Mouse (Mus musculus) gastrocnemius, postnatal 10 days (tissue): ENCODE data around the gene Usp47. TPM values are rescaled to one million over a fixed set of nuclear protein-coding genes. Genes with fewer than 3 reads are reported as not detected.

Experiments
- DNase-seq: peaks from one replicate; pipeline ENCODE4 v3.0.0; 2021; ENCODE audit warnings: mixed read lengths
- total RNA-seq, 2 experiments: library from RNA; stranded (reverse); gene quantifications; 2 replicates each; pipeline ENCODE4 v1.2.3; 2021

Usp47 gene
- total RNA-seq, 2 experiments from 2014 or later, result 141 to 151 TPM

DNA sequence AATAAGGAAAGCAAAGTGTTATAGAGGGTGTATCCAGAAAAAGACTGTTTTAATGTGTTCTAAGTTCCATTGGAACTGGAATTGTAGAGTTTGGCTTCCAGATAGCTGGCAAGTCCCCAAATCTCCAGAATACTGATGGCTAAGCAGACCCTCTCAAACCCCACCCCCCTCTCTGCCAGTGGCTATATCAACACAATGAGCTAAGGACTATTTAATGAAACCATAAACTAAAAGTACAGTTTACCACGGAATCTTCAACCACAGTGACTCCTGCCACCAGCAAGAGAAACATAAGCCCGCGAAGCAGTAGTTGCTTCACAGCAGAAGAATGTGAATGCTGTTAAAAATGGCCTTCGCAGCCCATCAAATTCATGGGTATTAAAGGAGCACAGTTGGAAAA is 131.1 kb downstream of the Usp47 start:
- no peak for DNase-seq

DNA sequence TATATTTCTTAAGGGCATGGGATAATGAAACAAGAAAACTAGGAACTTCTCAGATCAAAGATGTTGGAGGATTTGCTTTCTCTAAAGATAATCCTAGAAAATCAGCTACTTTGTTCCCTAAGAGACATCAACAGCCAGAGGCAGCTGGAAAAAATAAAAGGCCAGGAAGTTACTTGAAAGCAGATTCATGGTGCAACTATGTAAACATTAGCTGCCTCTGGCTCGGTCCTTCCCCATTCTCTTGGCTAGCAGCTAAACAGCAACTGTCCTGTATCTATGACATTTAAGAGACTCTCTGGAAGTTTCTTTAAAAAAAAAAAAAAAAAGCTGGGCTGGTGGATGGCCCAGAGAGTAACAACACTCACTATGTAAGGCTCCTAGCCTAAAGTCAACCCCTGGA is 131.9 kb downstream of the Usp47 start:
- DNase-seq, result no peak

DNA sequence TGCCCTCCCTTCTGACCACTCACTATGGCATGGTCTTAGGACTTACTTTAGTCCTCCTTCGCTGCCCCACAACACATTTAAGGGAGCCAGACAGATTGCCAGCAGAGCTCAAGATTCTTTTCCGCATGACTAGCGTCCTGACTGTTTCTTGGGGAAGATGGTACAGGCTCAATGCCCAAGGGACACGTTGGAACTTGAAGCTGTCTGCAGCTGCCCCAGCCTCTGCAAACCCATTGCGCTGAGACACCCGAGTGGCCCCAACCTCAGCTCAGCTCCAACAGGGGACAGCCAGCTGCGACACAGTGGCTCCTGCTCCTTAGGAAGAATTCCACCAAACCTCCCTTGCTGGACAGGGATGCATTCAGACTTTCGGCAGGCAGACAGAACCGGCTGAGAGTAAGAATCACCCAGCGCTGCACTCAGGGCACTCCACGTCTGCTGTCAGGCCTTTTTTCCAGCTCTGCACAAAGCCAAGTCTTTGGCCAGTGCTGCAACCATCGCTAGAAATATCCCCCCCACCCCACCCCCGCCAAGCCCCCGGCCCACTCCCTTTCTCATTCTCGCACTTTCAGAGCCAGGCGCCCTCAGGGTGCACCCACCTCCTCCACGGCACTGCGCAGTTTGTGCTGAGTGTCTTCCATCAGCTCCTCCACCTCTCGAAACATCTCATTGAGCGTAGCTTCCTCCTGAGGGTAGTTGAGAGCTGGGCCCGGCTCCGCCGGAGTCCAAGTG is 134.4 kb downstream of the Usp47 start:
- DNase-seq, result no peak

DNA sequence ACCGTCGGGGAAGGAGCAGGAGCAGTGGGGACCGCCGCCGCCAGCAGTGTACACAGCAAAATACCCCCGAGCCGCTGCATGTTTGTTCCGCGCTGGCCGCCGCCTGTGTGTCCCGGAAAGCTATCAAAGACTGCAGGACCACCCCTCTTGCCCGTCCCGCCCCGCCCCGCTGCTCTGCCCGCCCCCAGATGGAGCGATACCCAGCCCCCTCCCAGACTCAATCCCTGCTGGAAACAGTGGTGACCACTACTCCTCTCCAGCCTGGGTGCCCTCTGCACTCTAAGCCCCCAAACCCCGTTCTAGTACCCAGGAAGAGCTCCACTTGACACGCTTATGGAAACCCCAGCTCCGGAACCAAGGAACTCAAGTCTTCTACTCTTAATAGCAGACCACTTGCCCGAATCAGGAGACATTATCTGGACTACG is 135.0 kb downstream of the Usp47 start:
- DNase-seq, result peak; percentile 35

DNA sequence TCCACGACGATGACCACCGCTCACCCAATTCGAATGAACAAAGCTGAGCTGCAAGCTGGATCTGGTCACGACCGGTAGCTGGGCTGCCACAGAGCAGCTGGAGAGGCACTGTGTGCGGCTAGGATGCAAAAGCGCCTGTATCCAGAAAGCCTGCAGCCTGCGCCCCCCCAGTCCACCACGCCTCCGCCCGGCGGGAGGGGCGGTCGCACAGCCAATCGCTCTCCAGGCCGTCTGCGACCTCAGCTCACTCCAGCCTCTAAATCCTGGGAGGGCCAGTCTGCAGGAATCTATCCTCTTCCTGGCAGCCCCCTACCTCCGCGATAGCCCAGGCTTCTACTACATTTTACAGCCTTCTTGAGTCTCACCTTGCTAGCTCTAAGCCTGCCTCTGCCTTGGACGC is 135.6 kb downstream of the Usp47 start, which contains the start of gene Dkk3:
TSS of gene Dkk3 (minus strand) at position 116 of the 400 bp plus-strand sequence.
- peak; percentile 38 for DNase-seq

DNA sequence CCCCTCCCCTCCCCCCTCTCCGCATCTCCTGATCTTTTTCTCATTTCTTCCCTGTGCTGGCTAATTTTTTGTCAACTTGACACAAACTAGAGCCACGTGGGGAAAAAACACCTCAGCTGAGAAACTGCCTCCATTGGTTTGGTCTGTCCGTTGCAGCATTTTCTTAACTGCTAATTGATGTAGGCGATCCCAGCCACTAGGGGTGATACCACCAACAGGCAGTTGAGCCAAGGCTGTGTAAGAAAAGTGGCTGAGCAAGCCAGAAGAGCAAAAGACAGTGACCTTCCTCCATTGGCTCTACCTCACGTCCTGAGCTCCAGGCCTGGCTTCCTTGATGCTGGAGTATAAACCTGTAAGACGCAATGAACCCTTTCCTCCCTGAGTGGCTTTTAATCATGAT is 136.5 kb downstream of the Usp47 start:
- no peak for DNase-seq

Other genes with a start within 250 kb of the Usp47 start
- 10 to 100 TPM in 1 of 2 experiments, 1 to 10 TPM in 1; 9.6 to 10.0 TPM for gene Galnt18, start 243.5 kb upstream of the Usp47 start, total RNA-seq
- 10 to 100 TPM; 10.9 to 13.7 TPM for gene Dkk3, start 135.6 kb downstream of the Usp47 start, total RNA-seq
- 10 to 100 TPM; 41.4 to 50.9 TPM for gene Mical2, start 202.4 kb downstream of the Usp47 start, total RNA-seq